Mouse (Mus musculus): ENCODE data around the gene Spred1. TPM values are rescaled to one million over a fixed set of nuclear protein-coding genes. Genes with fewer than 3 reads are reported as not detected.
A peak's percentile ranks its signal among the peaks of the same experiment; 100 is the strongest.

The Spred1 gene
- polyA plus RNA-seq, 1 experiment from 2014 or later: 20.8 TPM

- 71% methylated on average over 3 of the region's 3 CpGs for WGBS
- no peak for ATAC-seq (replicated peaks; ENCODE audit: low FRiP score)
- H3K36me3 ChIP-seq (ENCODE audit: control insufficient read depth, insufficient read depth, low read length): no peaks in the 10 kb centered on the region
- H3K27me3 ChIP-seq (ENCODE audit: control insufficient read depth, insufficient read depth, low read length): no peaks in the 10 kb centered on the region; the same call in 1 of the 2 replicates
- H3K9me3 ChIP-seq (ENCODE audit: control insufficient read depth, low read length): no peaks in the 10 kb centered on the region
- no peak overlapping the region for H3K4me2 ChIP-seq (ENCODE audit: low read depth, low read length, severe bottlenecking)
- H3K4me3 ChIP-seq (ENCODE audit: low read depth, low read length): no peak overlapping the region
- no peak overlapping the region for H3K9ac ChIP-seq (ENCODE audit: low read length)
- H3K4me1 ChIP-seq (replicated peaks; ENCODE audit: control insufficient read depth, insufficient read depth, low read length): 0 out of 2 replicates have a peak, but pooled peaks cover 1% of the 10 kb centered on the region
- H3K27ac ChIP-seq (ENCODE audit: low read depth, low read length): no peak overlapping the region
- no peak for DNase-seq (ENCODE audit: low spot score)
Observed at GRCm38 (mm10) chr2:117090061-117090460, 31.1 kb upstream of the Spred1 start.

- Histone ChIP-seq H3K4me1 (replicated peaks; ENCODE audit: control insufficient read depth, insufficient read depth, low read length) (no peaks in the 10 kb centered on the region), H3K4me2 (ENCODE audit: low read depth, low read length, severe bottlenecking) (no peak overlapping the region), H3K27me3 (ENCODE audit: control insufficient read depth, insufficient read depth, low read length) (no peaks in the 10 kb centered on the region; the same call in 1 of the 2 replicates), H3K4me3 (ENCODE audit: low read depth, low read length) (no peak overlapping the region), H3K27ac (ENCODE audit: low read depth, low read length) (no peak overlapping the region), H3K36me3 (ENCODE audit: control insufficient read depth, insufficient read depth, low read length) (no peaks in the 10 kb centered on the region), H3K9me3 (ENCODE audit: control insufficient read depth, low read length) (no peaks in the 10 kb centered on the region), H3K9ac (ENCODE audit: low read length) (no peak overlapping the region)
- DNase-seq (ENCODE audit: low spot score): no peak
- WGBS: 67% methylated on average over 2 of the region's 2 CpGs
- no peak for ATAC-seq (replicated peaks; ENCODE audit: low FRiP score)
Observed at GRCm38 (mm10) chr2:117092946-117093401, 28.2 kb upstream of the Spred1 start.

- 74% methylated on average over 3 of the region's 3 CpGs for WGBS
- no peak for ATAC-seq (replicated peaks; ENCODE audit: low FRiP score)
- H3K9me3 ChIP-seq (ENCODE audit: control insufficient read depth, low read length): no peaks in the 10 kb centered on the region
Observed at GRCm38 (mm10) chr2:117095491-117095890, 25.7 kb upstream of the Spred1 start.

GRCm38 (mm10) chr2:117097305-117097704, 23.9 kb upstream of the Spred1 start:
- H3K9ac ChIP-seq (ENCODE audit: low read length): no peak overlapping the region
- H3K36me3 ChIP-seq (ENCODE audit: control insufficient read depth, insufficient read depth, low read length): no peaks in the 10 kb centered on the region
- H3K4me3 ChIP-seq (ENCODE audit: low read depth, low read length): no peak overlapping the region
- H3K4me1 ChIP-seq (replicated peaks; ENCODE audit: control insufficient read depth, insufficient read depth, low read length): no peaks in the 10 kb centered on the region
- ATAC-seq (replicated peaks; ENCODE audit: low FRiP score) (no peak), DNase-seq (ENCODE audit: low spot score) (no peak)
- H3K27me3 ChIP-seq (ENCODE audit: control insufficient read depth, insufficient read depth, low read length): no peaks in the 10 kb centered on the region; the same call in 1 of the 2 replicates
- H3K9me3 ChIP-seq (ENCODE audit: control insufficient read depth, low read length): no peaks in the 10 kb centered on the region
- H3K27ac ChIP-seq (ENCODE audit: low read depth, low read length): no peak overlapping the region
- H3K4me2 ChIP-seq (ENCODE audit: low read depth, low read length, severe bottlenecking): no peak overlapping the region
- WGBS: 75% methylated on average over 5 of the region's 5 CpGs

More at GRCm38 (mm10) chr2:117095491-117095890, 25.7 kb upstream of the Spred1 start:
- no peak overlapping the region for H3K4me3 ChIP-seq (ENCODE audit: low read depth, low read length)
- H3K4me2 ChIP-seq (ENCODE audit: low read depth, low read length, severe bottlenecking): no peak overlapping the region
- H3K27ac ChIP-seq (ENCODE audit: low read depth, low read length): no peak overlapping the region
- H3K9ac ChIP-seq (ENCODE audit: low read length): no peak overlapping the region
- no peaks in the 10 kb centered on the region for H3K36me3 ChIP-seq (ENCODE audit: control insufficient read depth, insufficient read depth, low read length)
- DNase-seq (ENCODE audit: low spot score): no peak
- H3K27me3 ChIP-seq (ENCODE audit: control insufficient read depth, insufficient read depth, low read length): no peaks in the 10 kb centered on the region; the same call in 1 of the 2 replicates
- no peaks in the 10 kb centered on the region for H3K4me1 ChIP-seq (replicated peaks; ENCODE audit: control insufficient read depth, insufficient read depth, low read length)

GRCm38 (mm10) chr2:117099316-117099715, 21.9 kb upstream of the Spred1 start:
- H3K4me1 ChIP-seq (replicated peaks; ENCODE audit: control insufficient read depth, insufficient read depth, low read length): no peaks in the 10 kb centered on the region; the same call in 1 of the 2 replicates
- H3K9me3 ChIP-seq (ENCODE audit: control insufficient read depth, low read length): no peaks in the 10 kb centered on the region
- H3K9ac ChIP-seq (ENCODE audit: low read length): no peak overlapping the region
- no peaks in the 10 kb centered on the region for H3K36me3 ChIP-seq (ENCODE audit: control insufficient read depth, insufficient read depth, low read length)
- ATAC-seq (replicated peaks; ENCODE audit: low FRiP score) (no peak), DNase-seq (ENCODE audit: low spot score) (no peak)
- no peak overlapping the region for H3K27ac ChIP-seq (ENCODE audit: low read depth, low read length)
- H3K4me2 ChIP-seq (ENCODE audit: low read depth, low read length, severe bottlenecking): no peak overlapping the region
- H3K4me3 ChIP-seq (ENCODE audit: low read depth, low read length): no peak overlapping the region
- WGBS: 45% methylated on average over 10 of the region's 10 CpGs
- no peaks in the 10 kb centered on the region; the same call in 1 of the 2 replicates for H3K27me3 ChIP-seq (ENCODE audit: control insufficient read depth, insufficient read depth, low read length)

- H3K4me2 ChIP-seq (ENCODE audit: low read depth, low read length, severe bottlenecking): no peak overlapping the region
- H3K27me3 ChIP-seq (ENCODE audit: control insufficient read depth, insufficient read depth, low read length): no peaks in the 10 kb centered on the region
- H3K4me1 ChIP-seq (replicated peaks; ENCODE audit: control insufficient read depth, insufficient read depth, low read length): no peaks in the 10 kb centered on the region; the same call in 1 of the 2 replicates
- DNase-seq (ENCODE audit: low spot score) (no peak), ATAC-seq (replicated peaks; ENCODE audit: low FRiP score) (peak; percentile 74)
- H3K4me3 ChIP-seq (ENCODE audit: low read depth, low read length): no peak overlapping the region
- no peak overlapping the region for H3K9ac ChIP-seq (ENCODE audit: low read length)
- no peaks in the 10 kb centered on the region for H3K36me3 ChIP-seq (ENCODE audit: control insufficient read depth, insufficient read depth, low read length)
- no peak overlapping the region for H3K27ac ChIP-seq (ENCODE audit: low read depth, low read length)
- WGBS: 5% methylated on average over 4 of the region's 4 CpGs
- H3K9me3 ChIP-seq (ENCODE audit: control insufficient read depth, low read length): no peaks in the 10 kb centered on the region
Observed at GRCm38 (mm10) chr2:117103461-117103860, 17.7 kb upstream of the Spred1 start.

- WGBS: 81% methylated on average over 7 of the region's 7 CpGs
- H3K36me3 ChIP-seq (ENCODE audit: control insufficient read depth, insufficient read depth, low read length): no peaks in the 10 kb centered on the region
- no peaks in the 10 kb centered on the region for H3K9me3 ChIP-seq (ENCODE audit: control insufficient read depth, low read length)
- no peak overlapping the region for H3K4me3 ChIP-seq (ENCODE audit: low read depth, low read length)
- no peaks in the 10 kb centered on the region; the same call in 1 of the 2 replicates for H3K4me1 ChIP-seq (replicated peaks; ENCODE audit: control insufficient read depth, insufficient read depth, low read length)
- H3K27me3 ChIP-seq (ENCODE audit: control insufficient read depth, insufficient read depth, low read length): no peaks in the 10 kb centered on the region
- no peak overlapping the region for H3K9ac ChIP-seq (ENCODE audit: low read length)
- no peak overlapping the region for H3K27ac ChIP-seq (ENCODE audit: low read depth, low read length)
- ATAC-seq (replicated peaks; ENCODE audit: low FRiP score): no peak
- DNase-seq (ENCODE audit: low spot score): no peak
- H3K4me2 ChIP-seq (ENCODE audit: low read depth, low read length, severe bottlenecking): no peak overlapping the region
Observed at GRCm38 (mm10) chr2:117105407-117105806, 15.8 kb upstream of the Spred1 start.

- WGBS: 62% methylated on average over 4 of the region's 4 CpGs
- Histone ChIP-seq H3K9me3 (ENCODE audit: control insufficient read depth, low read length) (no peaks in the 10 kb centered on the region), H3K9ac (ENCODE audit: low read length) (no peak overlapping the region), H3K27me3 (ENCODE audit: control insufficient read depth, insufficient read depth, low read length) (no peaks in the 10 kb centered on the region), H3K4me2 (ENCODE audit: low read depth, low read length, severe bottlenecking) (no peak overlapping the region), H3K36me3 (ENCODE audit: control insufficient read depth, insufficient read depth, low read length) (no peaks in the 10 kb centered on the region), H3K4me1 (replicated peaks; ENCODE audit: control insufficient read depth, insufficient read depth, low read length) (no peaks in the 10 kb centered on the region; the same call in 1 of the 2 replicates), H3K27ac (ENCODE audit: low read depth, low read length) (no peak overlapping the region), H3K4me3 (ENCODE audit: low read depth, low read length) (no peak overlapping the region)
- DNase-seq (ENCODE audit: low spot score) (no peak), ATAC-seq (replicated peaks; ENCODE audit: low FRiP score) (no peak)
Observed at GRCm38 (mm10) chr2:117108059-117108458, 13.1 kb upstream of the Spred1 start.

- no peak overlapping the region for H3K9ac ChIP-seq (ENCODE audit: low read length)
- H3K4me2 ChIP-seq (ENCODE audit: low read depth, low read length, severe bottlenecking): no peak overlapping the region
- no peak overlapping the region for H3K4me3 ChIP-seq (ENCODE audit: low read depth, low read length)
- WGBS: 86% methylated on average over 2 of the region's 2 CpGs
- H3K27me3 ChIP-seq (ENCODE audit: control insufficient read depth, insufficient read depth, low read length): no peaks in the 10 kb centered on the region
- ATAC-seq (replicated peaks; ENCODE audit: low FRiP score) (no peak), DNase-seq (ENCODE audit: low spot score) (no peak)
- H3K27ac ChIP-seq (ENCODE audit: low read depth, low read length): no peak overlapping the region
- H3K9me3 ChIP-seq (ENCODE audit: control insufficient read depth, low read length): no peaks in the 10 kb centered on the region
- H3K4me1 ChIP-seq (replicated peaks; ENCODE audit: control insufficient read depth, insufficient read depth, low read length): 0 out of 2 replicates have a peak, but pooled peaks cover 1% of the 10 kb centered on the region
- H3K36me3 ChIP-seq (ENCODE audit: control insufficient read depth, insufficient read depth, low read length): no peaks in the 10 kb centered on the region
Observed at GRCm38 (mm10) chr2:117109296-117109695, 11.9 kb upstream of the Spred1 start.

All from forebrain, embryonic 11.5 days (tissue).